Mouse (Mus musculus): ENCODE measurements around the gene Alg12.
"Not testable (repeated sequence)": the region's sequence is repeated elsewhere in the genome, so short reads cannot be mapped to it uniquely, and the experiment has no call there.

Alg12 gene

GRCm38 (mm10) chr15:88792140-88792850, 26.8 kb downstream of the Alg12 start:
- no peak for DNase-seq (ENCODE audit: low read depth, low spot score)

- DNase-seq (ENCODE audit: low read depth, low spot score) = not testable (repeated sequence)
Measured at GRCm38 (mm10) chr15:88774630-88775029, 44.5 kb downstream of the Alg12 start.

- no peak for DNase-seq (ENCODE audit: low read depth, low spot score)
Measured at GRCm38 (mm10) chr15:88768537-88768936, 50.6 kb downstream of the Alg12 start.

- DNase-seq (ENCODE audit: low read depth, low spot score) = not testable (repeated sequence)
Measured at GRCm38 (mm10) chr15:88766139-88766538, 53.0 kb downstream of the Alg12 start.

DNA sequence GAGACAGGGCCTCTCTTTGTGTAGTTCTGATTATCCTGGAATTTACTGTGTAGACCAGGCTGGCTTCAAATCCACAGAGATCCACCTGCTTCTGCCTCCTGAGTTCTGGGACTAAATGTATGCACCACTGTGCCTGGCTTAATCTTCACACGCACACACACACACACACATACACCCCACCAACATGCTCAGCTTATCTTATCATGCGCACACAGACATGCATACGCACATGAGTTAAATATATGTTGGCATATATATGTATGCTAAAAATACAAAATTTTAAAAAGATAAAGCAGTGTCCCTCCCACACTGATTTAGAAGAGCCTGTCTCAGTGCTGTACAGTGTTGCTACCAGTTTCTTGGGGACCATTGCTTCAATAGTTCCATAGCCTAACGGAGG, 57.6 kb downstream of the Alg12 start:
- DNase-seq (ENCODE audit: low read depth, low spot score) = no peak

DNA sequence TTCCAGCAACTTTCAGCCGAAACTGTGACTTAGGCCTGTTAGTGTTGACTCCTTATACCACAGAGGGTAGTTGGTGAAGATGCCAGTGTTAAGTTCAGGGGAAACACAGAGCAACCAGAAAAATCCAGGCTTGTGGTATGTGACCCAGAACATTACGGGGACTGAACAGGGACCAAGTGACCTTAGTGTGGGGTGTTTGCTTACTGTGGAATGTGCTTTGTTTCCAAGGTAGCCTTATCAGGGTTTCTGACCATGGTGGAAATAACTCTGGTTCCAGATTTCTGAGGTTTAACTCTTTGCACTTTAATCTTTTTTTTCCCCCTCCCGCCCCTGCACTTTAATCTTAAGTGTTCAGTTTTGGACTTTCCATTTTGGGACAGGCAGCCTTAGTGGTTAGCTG, 61.1 kb downstream of the Alg12 start:
- DNase-seq (ENCODE audit: low read depth, low spot score) = no peak

- DNase-seq (ENCODE audit: low read depth, low spot score) = no peak
Measured at GRCm38 (mm10) chr15:88755761-88756160, 63.4 kb downstream of the Alg12 start.

Measured in mesoderm, embryonic 11.5 days (tissue).